Mouse (Mus musculus): Measurements from ENCODE around the gene Hunk. TPM values are rescaled to one million over a fixed set of nuclear protein-coding genes. Genes with fewer than 3 reads are reported as not detected.
A peak's percentile ranks its signal among the peaks of the same experiment; 100 is the strongest.

The Hunk gene
- total RNA-seq, 2 experiments from 2014 or later: 2.0 to 2.3 TPM

DNA sequence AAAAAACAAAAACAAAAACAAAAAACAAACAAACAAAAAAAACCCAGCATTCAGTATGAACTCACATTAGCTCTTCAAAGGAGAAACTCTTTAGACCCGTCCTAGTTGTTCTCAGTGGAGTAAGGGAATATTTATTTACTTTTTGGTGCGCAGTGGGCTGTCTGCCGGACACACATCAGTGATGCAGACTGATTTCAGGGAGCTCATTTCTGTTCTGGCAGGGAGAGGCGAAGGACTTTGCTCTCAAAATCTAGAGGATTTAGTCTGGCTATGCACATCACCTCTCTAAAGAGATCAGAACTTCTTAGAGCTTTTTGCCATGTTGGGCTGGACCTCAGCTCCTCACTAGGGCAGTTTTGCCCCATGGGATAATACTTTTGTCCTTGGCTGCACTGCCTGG, 2.1 kb downstream of the Hunk start:
- no peak for DNase-seq
- intact Hi-C loops (cut with DNase I): loop anchor here (5.0 to 10.0 kb wide), 2 partner anchors 64 to 237 kb away; no protein-coding TSS in a partner anchor

DNA sequence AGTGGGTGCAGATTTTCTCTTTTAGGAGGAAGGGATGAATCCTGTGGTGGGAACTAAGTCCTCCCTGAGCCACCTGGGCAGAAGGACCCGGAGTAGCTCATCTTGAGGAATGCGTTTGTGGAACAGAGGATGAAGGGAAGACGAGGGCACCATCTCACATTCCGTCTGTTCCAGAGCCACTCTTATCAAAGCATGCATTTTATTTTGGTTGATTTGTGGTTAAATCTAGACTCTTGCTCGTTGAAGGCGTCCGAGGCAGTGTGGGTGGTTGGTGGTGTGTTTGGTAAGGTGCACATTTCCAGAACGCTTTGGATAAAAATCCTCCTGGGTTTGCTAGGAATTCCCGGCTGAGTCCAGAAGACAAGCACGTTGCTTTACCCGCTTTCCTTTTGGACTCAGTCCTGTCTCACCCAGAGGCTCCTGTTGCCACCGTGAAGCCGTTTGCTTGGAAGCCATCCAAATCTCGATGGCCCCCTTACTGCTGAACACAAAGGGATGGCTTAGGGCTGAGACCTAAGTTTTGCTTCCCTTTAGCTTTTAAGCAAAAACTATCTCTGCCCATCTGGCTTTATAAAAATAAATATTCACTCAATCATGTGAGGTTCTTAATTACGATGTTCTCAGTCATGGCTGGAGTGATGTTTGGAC, 3.4 kb downstream of the Hunk start:
- intact Hi-C loops (cut with DNase I): loop anchor here (5.0 to 10.0 kb wide), 2 partner anchors 63 to 236 kb away; no protein-coding TSS in a partner anchor

DNA sequence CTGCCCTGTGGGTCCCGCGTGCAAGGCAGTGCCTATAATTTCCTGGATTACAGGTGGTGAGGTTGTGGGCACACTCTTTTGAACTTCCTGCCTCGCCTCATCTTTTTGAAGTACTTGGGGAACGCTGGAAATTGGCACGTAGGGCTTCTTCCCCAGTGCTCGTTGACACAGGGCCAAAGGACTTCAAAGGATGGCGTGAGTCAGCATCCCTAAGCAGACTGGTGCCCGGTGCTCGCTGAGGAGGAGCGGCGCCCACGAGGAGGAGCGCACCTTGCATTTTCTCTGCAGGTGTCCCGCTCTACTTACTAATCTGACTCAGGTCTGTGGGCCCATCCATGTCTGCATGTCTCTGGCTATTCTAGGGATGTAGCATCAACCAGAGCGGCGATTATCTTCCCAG, 4.9 kb downstream of the Hunk start:
- no peak for DNase-seq
- intact Hi-C loops (cut with DNase I): no loop called here

More for the DNA sequence above, 3.4 kb downstream of the Hunk start:
- DNase-seq: no peak

DNA sequence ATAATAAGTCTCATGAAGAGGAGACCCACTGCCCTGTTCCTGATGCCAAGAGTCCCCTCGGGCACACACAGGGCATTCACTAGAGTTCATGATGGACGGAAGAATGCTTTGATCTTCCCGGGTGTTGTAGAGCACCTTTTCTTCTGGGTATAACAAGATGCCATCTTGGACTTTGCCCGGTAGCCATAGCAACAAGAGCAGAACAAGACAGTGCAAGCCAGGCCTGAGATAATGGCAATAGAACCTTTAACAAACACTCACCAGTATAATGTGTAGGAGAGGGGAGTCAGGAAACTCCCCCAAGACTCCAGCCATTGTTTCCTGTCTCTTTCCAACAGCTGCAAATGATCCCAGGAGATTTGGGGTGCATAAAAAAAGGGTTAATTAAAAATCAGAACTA, 8.9 kb downstream of the Hunk start:
- no peak for DNase-seq
- intact Hi-C loops (cut with DNase I): no loop called here

DNA sequence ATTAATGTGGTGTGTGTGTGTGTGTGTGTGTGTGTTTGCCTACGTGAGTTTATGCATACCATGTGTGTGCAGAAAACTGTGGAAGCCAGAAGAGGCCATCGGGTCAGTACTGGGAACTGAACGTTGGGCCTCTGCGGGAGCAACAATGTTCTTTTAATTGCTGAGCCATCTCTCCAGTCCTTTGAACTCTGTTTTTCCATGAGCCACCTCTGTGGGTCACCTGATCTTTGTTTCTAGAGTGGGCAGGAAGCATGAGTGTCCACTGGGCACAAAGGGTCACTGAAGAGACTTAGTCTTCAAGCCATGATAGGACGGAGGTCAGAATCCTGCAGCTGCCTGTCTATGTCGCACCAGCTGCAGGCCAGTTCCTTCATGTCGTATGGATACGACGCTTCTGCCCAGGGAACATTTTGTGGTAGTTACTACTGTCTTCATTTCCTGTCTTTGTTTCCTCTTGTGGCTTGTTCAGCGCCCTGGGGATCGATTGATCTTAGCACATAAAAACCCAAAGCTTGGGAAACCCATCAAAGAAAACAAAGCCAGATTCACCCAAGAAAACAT, 10.3 kb downstream of the Hunk start:
- DNase-seq: no peak
- intact Hi-C loops (cut with DNase I): no loop called here

DNA sequence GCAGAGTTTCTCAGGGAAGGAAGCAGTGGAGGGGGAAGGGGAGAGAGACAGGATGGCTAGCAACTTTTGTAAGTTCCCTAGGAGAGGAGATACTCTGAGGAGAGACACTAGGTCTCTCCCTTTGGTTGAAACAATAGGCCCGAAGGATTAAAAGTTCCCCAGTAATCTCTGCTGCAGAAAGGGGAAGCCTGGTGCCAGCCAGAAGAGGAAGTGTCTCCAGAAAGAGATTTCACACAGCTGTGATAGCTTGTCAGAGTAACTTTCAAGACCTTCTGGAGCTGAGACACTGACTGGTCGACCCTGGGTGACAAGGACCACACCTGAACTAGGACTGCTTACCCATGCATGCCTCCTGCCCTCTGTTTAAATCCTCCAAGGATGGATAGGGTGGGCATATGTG, 11.1 kb downstream of the Hunk start:
- intact Hi-C loops (cut with DNase I): no loop called here
- no peak for DNase-seq

DNA sequence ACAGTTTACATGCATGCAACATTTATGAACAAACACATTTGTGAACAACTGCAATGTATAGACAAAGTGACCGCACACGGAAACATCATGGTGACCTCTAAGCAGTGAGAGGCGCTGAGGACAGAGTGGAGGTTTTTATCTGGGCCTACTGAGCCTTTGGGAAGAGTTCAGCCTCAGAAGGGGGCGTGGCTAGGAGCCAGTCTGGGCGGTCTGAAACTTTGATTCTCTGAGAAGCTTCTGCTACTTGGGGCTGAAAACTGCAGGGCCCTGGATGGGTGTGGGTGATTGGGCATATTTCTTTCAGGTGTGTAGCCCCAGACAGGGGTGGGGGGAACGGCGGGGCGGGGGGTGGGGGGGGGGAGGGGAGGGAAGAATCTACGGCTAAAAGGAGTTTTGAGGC, 14.5 kb downstream of the Hunk start:
- DNase-seq: peak in 1 of 2 experiments; percentile 40
- intact Hi-C loops (cut with DNase I): no loop called here

DNA sequence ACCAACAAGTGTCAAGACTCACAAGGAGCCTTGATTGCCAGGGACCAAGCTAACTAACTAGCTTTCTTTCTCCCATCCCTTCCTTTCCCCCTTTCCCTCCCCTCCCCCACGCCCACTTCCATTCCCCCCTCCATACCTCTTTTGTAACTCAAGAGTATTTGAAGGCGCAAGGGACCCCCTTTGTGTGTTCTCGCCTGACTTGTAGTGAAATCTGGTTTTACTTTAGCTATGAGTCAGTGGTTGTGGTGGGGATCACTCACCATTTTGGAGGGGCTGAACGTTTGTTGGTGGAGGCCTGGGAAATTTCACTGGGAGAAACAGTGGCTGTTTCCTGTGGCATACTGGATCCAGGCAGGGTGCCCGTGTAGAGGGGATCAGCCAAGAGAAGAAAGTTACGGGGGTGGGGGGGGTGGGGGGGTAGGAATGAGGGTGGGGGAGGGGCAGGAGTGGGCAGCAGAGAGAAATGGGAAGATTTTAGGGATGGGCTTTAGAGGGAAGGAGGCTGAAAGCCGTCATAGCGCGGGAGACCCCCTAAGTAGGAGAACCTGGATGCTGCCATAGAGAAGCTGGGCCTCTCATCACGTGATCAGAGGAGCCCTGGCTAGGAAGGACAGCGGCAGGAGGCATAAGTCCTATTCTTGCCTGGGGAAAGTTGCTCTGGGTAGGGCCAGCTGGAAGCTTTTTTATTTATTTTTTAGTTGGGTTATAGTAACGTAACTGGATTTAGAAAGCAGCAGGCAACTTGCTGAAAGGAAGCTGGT, 15.3 kb downstream of the Hunk start:
- DNase-seq: no peak
- intact Hi-C loops (cut with DNase I): no loop called here

DNA sequence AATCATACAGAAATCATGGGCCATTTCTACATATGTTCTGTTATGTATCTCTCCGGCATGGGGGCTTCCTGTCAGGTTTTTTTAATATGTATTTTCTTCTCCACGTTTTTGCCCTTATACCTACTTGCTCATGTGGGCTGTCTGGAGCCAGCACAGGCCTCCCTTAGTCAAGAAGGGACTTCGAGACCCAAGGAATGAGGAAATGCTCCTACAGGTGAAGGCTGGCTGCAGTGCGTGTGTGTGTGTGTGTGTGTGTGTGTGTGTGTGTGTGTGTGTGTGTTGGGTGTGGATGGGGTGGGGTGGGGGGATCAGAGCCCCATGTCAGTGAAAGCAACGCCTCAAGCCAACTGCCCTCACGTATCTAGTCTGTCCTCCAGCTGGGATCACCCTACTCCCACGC, 16.5 kb downstream of the Hunk start:
- DNase-seq: no peak
- intact Hi-C loops (cut with DNase I): no loop called here

DNA sequence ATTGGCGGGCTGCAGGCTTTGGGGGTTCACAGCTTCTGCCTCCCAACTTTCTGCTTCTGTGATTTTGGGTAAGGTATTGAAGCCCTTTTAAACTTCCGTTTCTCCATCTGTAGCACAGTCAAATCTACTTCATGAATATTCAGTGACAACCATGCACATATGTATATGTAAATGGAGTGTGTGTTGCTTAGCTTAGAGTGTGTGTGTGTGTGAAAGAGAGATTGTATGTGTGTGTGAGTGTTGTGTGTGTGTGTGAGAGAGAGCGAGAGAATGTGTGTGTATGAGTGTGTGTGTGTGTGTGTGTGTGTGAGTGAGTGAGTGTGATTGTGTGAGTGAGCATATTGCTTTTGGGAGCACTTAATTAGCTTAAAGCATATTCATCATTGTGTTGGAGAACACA, 19.4 kb downstream of the Hunk start:
- DNase-seq: no peak
- intact Hi-C loops (cut with DNase I): no loop called here

DNA sequence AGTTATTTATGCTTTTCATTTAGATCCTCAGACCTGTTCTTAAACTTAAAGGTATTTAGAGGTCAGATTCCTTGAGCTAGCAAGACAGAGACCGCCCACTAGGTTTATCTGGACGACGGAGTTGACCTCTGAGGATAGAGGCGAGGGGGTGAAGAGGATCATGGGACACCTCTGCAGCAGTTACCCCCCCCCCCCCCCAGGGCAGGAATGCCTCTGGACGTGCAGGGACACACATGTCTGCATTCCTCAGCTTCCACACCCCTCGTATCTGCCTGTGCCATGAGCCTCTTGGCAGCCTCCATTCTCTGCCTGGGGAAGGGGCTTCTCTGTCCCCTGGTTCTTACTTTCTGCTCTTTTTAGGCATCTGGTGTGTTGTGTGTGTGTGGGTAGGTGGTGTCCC, 19.8 kb downstream of the Hunk start:
- intact Hi-C loops (cut with DNase I): no loop called here
- DNase-seq: no peak

DNA sequence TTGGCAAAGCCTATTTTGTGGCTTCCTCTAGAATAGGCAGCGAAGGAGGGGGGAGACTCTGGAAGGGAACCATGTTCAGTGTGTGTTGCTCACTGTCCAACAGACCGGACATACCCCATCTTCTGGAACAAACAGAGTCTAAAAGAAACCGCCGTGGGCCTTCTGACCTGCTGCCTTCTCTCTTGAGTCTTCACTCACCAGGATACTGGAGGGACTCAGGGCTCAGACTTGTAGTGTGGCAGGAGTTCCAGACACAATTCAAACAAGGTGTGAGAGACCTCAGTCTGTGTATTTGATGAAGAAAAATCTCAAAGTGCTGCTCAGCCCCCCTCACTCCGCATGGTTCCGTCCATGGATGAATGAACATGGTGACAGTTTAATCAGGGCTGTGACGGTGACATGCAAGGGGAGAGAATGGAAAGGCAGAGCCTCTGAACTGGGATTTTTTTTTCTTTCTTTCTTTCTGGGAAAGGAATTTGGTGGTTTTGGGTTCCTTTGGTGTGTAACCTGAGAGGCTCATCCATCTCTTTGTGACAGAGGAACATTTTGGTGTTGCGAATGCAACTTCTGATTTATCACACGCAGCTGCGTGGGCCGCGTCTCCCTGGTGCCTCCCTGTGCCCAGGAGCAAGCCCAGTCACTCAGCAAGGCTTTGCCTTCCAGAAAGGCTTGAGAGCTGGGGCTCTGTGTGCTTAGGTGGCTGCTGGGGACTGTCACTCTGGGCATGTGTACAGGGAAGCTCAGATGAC, 21.9 kb downstream of the Hunk start:
- intact Hi-C loops (cut with DNase I): no loop called here
- no peak for DNase-seq

DNA sequence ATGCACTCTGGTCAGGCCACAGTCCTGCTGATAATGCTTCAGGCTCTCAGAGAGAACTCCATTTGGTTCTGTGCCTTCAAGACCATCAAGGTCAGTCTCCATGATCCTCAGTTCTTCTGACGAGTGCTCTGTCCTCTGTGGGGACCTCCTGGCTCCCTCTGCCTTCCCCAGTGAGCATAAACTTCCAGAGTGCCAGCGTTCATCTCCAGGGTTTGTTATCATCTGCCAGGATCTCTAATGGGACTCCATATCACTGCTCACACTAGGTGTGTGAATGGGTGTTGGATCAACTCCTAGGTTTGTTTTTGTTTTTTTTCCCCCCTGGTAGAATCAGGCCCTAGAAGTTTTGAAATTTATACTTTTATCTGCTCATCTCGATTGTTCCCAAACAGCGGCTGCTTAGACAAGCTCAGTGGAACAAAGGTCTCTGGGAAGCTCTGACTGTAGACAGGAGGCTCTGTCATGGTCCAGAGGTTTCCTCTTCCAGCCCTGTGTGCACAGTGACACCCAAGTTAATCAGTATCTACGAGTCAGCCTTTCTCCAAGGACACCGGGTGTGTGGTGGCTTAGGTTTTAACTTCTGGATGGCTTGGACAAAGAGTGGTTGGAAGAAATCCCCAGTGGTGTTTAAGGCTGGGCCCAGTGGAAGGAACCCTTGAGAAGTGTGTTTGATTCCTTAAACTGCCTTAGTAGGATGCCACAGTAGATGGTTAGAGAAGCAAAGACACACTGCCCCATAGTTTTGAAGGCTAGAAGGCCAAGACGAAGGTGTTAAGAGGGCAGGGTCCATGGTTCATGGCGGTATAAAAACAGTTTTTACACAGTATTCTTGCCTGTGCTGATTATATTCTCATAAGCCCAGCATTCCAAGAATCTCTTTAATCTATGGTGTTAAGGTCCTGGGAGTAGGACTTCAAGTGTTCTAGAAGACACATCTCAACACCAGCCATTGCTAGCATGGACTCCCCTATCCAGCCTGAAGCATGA, 26.6 kb downstream of the Hunk start:
- no peak for DNase-seq

DNA sequence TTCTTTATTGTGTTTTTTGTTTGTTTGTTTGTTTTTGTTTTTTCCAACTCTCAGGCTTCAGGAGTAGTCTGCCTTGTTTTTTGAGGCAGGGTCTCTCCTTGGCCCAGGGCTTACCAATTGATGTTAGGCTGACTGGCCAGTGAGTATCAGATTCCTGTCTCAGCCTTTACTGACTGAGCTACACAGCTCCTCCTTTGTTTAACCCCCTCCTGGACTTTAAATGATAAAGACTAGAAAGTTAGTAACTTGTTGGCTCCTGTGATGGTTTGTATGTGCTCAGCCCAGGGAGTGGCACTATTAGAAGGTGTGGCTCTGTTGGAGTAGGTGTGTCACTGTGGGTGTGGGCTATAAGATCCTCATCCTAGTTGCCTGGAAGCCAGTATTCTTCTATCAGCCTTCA, 30.8 kb downstream of the Hunk start:
- DNase-seq: no peak
- intact Hi-C loops (cut with DNase I): no loop called here

More for the DNA sequence above, 26.6 kb downstream of the Hunk start:
- intact Hi-C loops (cut with DNase I): no loop called here

DNA sequence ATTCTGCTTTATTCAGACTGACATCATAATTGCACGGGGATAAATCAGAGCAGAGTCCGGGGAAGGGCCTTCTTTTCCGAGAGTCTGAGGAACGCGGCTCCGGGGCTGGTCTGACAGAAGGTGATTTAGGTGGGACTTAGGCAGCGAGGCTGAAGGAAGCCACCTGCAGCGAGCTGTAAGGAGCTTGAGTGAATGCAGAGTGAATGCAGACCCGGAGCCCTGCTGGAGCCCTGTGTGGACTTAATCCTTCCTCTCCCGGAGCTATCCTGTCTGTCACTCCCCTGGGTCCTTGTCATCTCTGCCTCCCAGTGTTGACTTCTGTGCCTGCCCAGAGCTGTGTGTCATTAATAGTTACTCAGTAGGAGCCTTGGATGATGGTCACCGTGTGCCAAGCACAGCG, 32.8 kb downstream of the Hunk start:
- DNase-seq: no peak
- intact Hi-C loops (cut with DNase I): no loop called here

DNA sequence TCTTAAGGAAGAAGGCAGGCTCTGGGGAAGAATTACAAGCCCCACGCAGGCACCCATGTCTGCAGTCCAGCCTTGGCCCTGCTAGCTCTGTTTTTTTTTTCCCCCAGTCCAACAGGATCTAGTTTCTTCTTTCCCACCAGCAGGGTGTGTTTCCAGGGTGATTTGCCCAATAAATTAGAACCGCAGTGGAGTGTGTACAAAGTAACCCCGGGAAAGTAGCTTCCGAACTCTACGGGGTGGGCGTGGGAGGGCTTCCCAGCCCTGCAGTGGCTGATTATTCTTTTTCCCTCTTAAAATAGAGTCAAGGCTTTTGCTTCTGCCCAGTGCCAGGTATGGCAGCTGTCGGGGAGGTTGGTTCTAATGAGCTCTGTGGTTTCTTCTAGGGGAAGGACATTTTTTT, 35.3 kb downstream of the Hunk start:
- no peak for DNase-seq
- intact Hi-C loops (cut with DNase I): no loop called here

DNA sequence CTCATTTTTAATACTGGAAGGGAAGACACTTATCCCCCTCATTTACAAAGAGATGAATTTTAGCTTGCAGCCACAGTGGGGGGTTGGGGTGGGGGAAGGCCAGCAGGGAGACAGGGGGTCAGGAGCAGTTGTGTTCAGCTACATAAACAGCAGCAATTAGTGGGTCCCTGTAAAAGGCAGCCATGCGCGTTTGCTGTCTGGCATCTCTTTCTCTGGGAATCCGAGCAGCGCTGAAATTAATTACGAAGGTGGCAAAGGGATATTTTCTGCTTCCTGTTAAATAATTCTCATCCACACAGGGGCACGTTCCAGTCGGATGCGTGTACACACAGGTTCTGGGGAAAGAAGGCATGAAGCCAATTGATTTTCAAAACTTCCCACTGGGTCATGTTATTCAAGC, 35.7 kb downstream of the Hunk start:
- intact Hi-C loops (cut with DNase I): no loop called here
- DNase-seq: no peak

DNA sequence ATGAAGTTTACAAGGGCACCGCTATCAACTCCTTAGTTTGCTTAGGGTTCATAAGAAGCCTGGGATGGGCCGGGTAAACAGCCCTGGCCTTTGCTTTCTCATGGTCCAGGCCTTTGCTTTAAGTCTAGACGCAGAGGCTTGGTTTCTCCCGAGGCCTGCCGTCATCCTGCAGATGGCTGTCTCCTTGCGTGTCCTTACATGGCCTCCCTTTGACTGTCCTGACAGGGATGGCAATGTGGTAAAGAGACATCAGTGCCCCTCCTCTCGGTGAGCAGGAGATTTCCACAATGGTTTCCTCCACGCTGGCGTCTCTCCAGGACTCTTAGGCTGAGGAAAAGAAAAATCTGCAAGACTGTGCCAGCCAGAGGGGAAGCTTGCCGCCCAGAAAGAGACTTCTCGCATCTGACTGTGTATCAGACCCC, 36.3 kb downstream of the Hunk start:
- intact Hi-C loops (cut with DNase I): no loop called here
- peak; percentile 17 to 43 for DNase-seq

DNA sequence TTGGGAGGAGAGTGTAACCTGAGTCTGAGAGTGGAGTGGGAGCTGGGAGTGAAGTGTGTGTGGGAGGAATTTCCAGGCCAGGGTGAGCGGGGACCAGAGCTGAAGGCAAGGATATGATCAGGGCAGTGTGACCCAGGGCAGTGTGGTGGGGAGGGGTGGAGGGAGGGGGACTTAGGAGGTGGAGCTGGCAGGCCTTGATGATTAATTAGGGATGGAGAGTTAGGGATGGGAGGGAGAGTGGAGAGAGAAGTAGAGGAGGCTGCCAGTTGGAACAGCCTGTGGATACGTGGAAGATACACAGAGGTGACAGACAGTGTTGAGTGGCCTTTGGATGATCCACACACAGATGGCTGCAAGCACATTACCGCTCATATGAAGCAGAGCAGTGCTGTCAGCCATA, 38.1 kb downstream of the Hunk start:
- DNase-seq: peak in 1 of 2 experiments; percentile 10

DNA sequence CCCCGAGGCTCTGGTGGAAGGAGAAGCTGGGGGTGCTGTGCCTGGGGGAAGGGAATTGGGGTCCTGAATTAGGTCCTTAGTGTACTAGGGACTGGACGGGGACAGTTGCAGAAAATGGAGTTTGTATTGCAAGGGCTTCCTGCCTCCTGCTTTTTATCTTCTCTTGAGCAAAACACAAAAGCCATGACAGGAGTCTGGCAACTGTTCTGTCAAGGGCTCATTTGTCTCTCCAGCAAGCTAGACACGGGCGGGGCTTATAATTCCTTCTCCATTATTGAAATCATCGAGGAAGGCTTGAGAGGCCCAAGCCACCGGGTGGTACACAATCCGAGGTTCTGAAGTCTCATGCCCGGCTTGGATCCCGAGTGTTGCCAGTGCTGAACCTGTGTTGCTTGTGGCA, 38.6 kb downstream of the Hunk start:
- DNase-seq: peak in 1 of 2 experiments; percentile 26
- intact Hi-C loops (cut with DNase I): no loop called here

More for the DNA sequence above, 38.1 kb downstream of the Hunk start:
- intact Hi-C loops (cut with DNase I): no loop called here
